Mouse (Mus musculus) brown adipose tissue, adult 24 weeks (tissue): Measurements from ENCODE around the gene Arhgap24. TPM values are rescaled to one million over a fixed set of nuclear protein-coding genes. Genes with fewer than 3 reads are reported as not detected.
A peak's percentile ranks its signal among the peaks of the same experiment; 100 is the strongest.
"Not testable (repeated sequence)": the region's sequence is repeated elsewhere in the genome, so short reads cannot be mapped to it uniquely, and the experiment has no call there.

Source experiments
- H3K27ac ChIP-seq: fragments of 200-500 bp; replicated peaks from 2 replicates; pipeline ENCODE4 v1.5.1; 2012; ENCODE audit warnings: low read depth, mild to moderate bottlenecking, low read length
- H3K4me1 ChIP-seq: fragments of 200-500 bp; 2 replicates; pipeline ENCODE4 v1.6.1; 2012; ENCODE audit warnings: low read length, mixed read lengths; ENCODE audit not compliant: control insufficient read depth, insufficient read depth, insufficient read length
- H3K4me3 ChIP-seq: fragments of 200-500 bp; 2 replicates; pipeline ENCODE4 v1.5.1; 2012; ENCODE audit warnings: low read depth, mild to moderate bottlenecking, low read length, moderate library complexity; ENCODE audit not compliant: insufficient read depth
- polyA plus RNA-seq: library from polyadenylated mRNA; stranded (reverse); fragments of >200 nt; gene quantifications from 2 replicates; pipeline ENCODE4 v1.2.4, GENCODE M21; 2012; ENCODE audit not compliant: missing spikeins, insufficient read depth, insufficient read length

Arhgap24 gene
- polyA plus RNA-seq, 1 experiment: 28.3 TPM

- no peaks in the 10 kb centered on the region for H3K4me1 ChIP-seq
- peak overlapping the region; percentile 38; the same call in 1 of the 2 replicates for H3K4me3 ChIP-seq
- H3K27ac ChIP-seq: no peak overlapping the region
Measured at GRCm38 (mm10) chr5:102844731-102845598, 363.8 kb downstream of the Arhgap24 start.

DNA sequence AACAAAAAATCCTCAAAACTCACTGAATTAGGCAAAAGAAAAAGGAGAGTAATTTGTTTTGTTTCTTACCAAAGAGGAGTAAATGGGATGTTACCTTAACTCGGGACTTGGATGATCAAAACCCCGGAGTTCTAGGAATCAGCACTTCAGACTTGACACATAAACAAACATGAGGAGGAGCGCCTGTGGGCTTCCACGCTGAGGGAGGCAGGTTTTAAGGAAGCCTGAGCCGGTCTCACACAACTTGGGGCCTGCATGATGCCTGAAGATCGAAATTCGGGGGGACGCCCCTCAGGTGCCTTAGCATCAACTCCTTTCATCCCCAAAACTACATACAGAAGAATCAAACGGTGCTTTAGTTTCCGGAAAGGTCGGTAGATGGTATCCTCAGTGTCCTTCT is 364.6 kb downstream of the Arhgap24 start:
- no peak overlapping the region for H3K27ac ChIP-seq
- no peaks in the 10 kb centered on the region for H3K4me1 ChIP-seq
- no peak overlapping the region for H3K4me3 ChIP-seq

- no peak overlapping the region for H3K27ac ChIP-seq
- no peaks in the 10 kb centered on the region for H3K4me1 ChIP-seq
- H3K4me3 ChIP-seq: no peak overlapping the region
Measured at GRCm38 (mm10) chr5:102847859-102848258, 366.7 kb downstream of the Arhgap24 start.

DNA sequence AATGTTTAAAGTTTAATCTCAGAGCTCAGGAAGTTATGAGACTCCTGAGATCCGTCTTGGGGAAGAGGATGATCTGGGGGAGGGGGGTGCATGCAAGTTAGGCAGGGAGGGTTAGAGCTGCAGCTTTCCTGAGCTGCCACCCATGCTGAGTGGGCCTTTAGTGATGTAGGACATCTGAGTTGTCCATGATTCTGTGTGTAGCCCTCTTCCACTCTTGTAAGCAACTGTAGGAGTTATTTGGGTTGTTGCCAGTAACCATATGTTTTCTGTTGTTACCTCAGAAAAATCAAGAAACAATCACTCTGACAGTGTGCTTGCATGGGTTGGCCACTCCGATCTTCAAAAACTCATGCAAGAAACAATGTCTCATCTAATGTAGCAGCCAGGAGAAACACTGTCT is 370.6 kb downstream of the Arhgap24 start:
- no peak overlapping the region for H3K4me3 ChIP-seq
- H3K4me1 ChIP-seq: no peaks in the 10 kb centered on the region
- no peak overlapping the region for H3K27ac ChIP-seq

- H3K4me3 ChIP-seq: no peak overlapping the region
- no peaks in the 10 kb centered on the region for H3K4me1 ChIP-seq
- H3K27ac ChIP-seq: no peak overlapping the region
Measured at GRCm38 (mm10) chr5:102853750-102854149, 372.6 kb downstream of the Arhgap24 start.

DNA sequence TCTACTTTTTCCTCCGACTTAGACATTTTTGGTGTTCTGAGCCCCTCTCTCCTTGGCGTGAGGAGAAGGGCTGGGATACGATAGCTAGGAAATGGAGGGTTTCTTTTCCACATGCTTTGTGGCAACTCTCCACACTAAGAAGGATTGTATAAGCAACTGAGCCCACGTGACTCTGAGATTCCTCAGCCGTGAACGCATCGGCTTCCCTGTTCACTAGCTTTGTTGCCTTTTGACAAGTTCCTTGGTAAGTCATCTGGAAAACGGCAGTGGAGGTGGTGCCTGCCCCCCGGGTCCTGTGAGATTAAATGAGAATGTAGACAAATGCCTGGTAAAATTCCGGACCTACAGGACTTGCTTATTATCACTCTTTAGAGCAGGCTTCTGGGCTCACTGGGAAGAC is 374.6 kb downstream of the Arhgap24 start:
- Histone ChIP-seq H3K4me3 (no peak overlapping the region), H3K27ac (no peak overlapping the region)

GRCm38 (mm10) chr5:102858047-102858446 is 376.9 kb downstream of the Arhgap24 start:
- Histone ChIP-seq H3K4me3 (no peak overlapping the region), H3K27ac (no peak overlapping the region), H3K4me1 (no peaks in the 10 kb centered on the region)

More for the DNA sequence above, 374.6 kb downstream of the Arhgap24 start:
- no peaks in the 10 kb centered on the region for H3K4me1 ChIP-seq

DNA sequence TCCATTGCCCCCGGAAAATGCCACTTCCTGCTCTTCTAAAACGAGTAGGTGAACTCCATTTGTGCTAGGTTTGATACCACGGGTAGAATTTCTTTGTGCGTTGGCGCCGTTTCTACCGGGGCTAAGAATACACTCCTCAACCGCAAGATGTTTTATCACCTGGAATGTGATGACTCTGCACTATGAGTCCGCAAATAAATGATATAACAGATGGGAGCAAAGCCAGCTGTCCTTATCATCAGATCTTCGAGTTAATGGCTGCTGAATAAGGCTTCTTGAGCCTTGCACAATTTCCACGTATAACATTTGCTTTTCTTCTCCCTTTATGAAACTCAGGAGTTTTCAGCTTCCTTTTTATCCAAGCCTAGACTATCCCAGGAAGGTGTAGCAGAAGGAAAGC is 378.6 kb downstream of the Arhgap24 start:
- Histone ChIP-seq H3K27ac (no peak overlapping the region), H3K4me1 (no peaks in the 10 kb centered on the region), H3K4me3 (no peak overlapping the region)

DNA sequence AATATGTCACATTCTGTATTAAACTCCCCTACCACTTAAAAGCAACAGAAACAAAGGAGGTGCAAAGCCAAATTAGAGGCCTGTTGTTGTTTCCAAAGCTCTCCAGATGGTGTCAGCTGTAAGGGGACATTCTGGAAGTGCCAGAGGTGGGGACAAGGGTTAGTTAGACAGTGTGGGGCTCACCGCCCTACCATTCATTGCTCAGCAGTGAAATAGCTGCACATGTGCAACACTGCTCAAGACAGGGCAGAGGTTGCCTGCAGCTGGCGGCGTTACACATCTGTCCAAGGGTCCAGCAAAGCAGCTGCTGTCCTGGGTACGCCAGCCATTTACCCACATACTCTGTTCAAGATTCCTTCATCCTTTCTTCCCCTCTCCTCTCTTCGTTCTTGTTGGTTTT is 387.0 kb downstream of the Arhgap24 start:
- no peak overlapping the region for H3K27ac ChIP-seq
- H3K4me1 ChIP-seq: no peaks in the 10 kb centered on the region
- H3K4me3 ChIP-seq: no peak overlapping the region

- H3K27ac ChIP-seq: not testable (repeated sequence)
Measured at GRCm38 (mm10) chr5:102872996-102873395, 391.8 kb downstream of the Arhgap24 start.

GRCm38 (mm10) chr5:102874605-102875298 is 393.6 kb downstream of the Arhgap24 start:
- Histone ChIP-seq H3K27ac (no peak overlapping the region), H3K4me3 (no peak overlapping the region), H3K4me1 (no peaks in the 10 kb centered on the region)

More at GRCm38 (mm10) chr5:102872996-102873395, 391.8 kb downstream of the Arhgap24 start:
- not testable (repeated sequence) for H3K4me3 ChIP-seq, H3K4me1 ChIP-seq

DNA sequence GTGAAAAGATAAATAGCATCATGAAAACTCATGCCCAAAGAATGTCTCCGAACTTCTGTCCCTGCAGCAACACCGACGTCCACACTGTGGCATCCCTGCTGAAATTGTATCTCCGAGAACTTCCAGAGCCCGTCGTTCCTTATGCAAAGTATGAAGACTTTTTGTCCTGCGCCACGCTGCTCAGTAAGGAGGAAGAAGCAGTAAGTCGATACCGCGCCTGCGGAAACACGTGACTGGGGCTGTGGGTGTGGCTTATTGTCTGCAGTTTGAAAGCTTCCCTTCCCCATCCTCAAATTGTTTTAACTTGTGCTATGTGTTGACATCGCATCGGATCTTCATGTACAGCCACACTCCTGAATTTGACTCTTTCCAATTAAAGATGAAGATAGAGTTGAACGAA is 394.4 kb downstream of the Arhgap24 start:
- Histone ChIP-seq H3K27ac (no peak overlapping the region), H3K4me1 (no peaks in the 10 kb centered on the region), H3K4me3 (no peak overlapping the region)

GRCm38 (mm10) chr5:102888482-102889162 is 407.4 kb downstream of the Arhgap24 start:
- Histone ChIP-seq H3K4me3 (no peak overlapping the region), H3K4me1 (no peaks in the 10 kb centered on the region), H3K27ac (no peak overlapping the region)

GRCm38 (mm10) chr5:102889163-102889488 is 407.9 kb downstream of the Arhgap24 start:
- H3K27ac ChIP-seq: no peak overlapping the region
- H3K4me3 ChIP-seq: no peak overlapping the region
- H3K4me1 ChIP-seq: no peaks in the 10 kb centered on the region

DNA sequence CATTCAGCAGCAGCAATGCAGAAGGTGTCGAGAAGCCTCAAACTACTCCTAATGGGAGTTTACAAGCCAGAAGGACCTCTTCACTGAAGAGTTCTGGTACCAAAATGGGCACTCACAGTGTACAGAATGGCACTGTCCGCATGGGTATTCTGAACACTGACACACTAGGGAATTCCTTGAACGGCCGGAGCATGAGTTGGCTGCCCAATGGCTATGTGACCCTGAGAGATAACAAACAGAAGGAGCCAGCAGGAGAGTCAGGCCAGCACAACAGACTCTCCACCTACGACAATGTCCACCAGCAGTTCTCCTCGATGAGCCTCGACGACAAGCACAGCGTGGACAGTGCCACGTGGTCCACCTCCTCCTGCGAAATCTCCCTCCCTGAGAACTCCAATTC is 411.0 kb downstream of the Arhgap24 start:
- Histone ChIP-seq H3K27ac (no peak overlapping the region), H3K4me1 (no peaks in the 10 kb centered on the region), H3K4me3 (no peak overlapping the region)
